Mouse (Mus musculus) kidney, adult 2 months (tissue): ENCODE data around the gene Lgi4. TPM values are rescaled to one million over a fixed set of nuclear protein-coding genes. Genes with fewer than 3 reads are reported as not detected.

Experiments
- DNase-seq: peaks from one replicate; pipeline ENCODE4 v3.0.0; 2021
- H3K27ac ChIP-seq: fragments of 200-500 bp; 2 replicates; pipeline ENCODE4 v1.5.1; 2012; ENCODE audit warnings: low read depth, low read length, control low read depth, inconsistent platforms; ENCODE audit not compliant: insufficient read depth
- H3K27me3 ChIP-seq: fragments of 200-500 bp; replicated peaks from 2 replicates; pipeline ENCODE4 v1.6.1; 2012; ENCODE audit warnings: mild to moderate bottlenecking, moderate library complexity, low read length, inconsistent platforms; ENCODE audit not compliant: control insufficient read depth, insufficient read depth
- H3K36me3 ChIP-seq: fragments of 200-500 bp; 2 replicates; pipeline ENCODE4 v1.6.1; 2012; ENCODE audit warnings: mild to moderate bottlenecking, moderate library complexity, low read length, inconsistent platforms; ENCODE audit not compliant: control insufficient read depth, insufficient read depth
- H3K4me1 ChIP-seq: fragments of 200-500 bp; 2 replicates; pipeline ENCODE4 v1.6.1; 2011; ENCODE audit warnings: low read length; ENCODE audit not compliant: control insufficient read depth, insufficient read depth
- H3K4me3 ChIP-seq: fragments of 200-500 bp; 2 replicates; pipeline ENCODE4 v1.5.1; 2011; ENCODE audit warnings: mild to moderate bottlenecking, low read depth, low read length, control low read depth; ENCODE audit not compliant: insufficient read depth
- CTCF ChIP-seq: fragments of 200-500 bp; conservative IDR thresholded peaks from 2 replicates; pipeline ENCODE4 v1.5.1; 2011; ENCODE audit warnings: low read depth, mild to moderate bottlenecking, control low read depth, low read length, moderate library complexity, mixed read lengths; ENCODE audit not compliant: insufficient read depth, insufficient read length
- POLR2A ChIP-seq: fragments of 200-500 bp; IDR thresholded peaks from one replicate; pipeline ENCODE4 v1.6.1; 2011; ENCODE audit warnings: low read depth, low read length, control low read depth
- WGBS: fragments of 180-500 bp; shearing (Covaris S2); methylation state at CpG from one replicate; pipeline ENCODE4 v1.1.7; 2018; 5-methylcytosine and 5-hydroxymethylcytosine counted together
- polyA plus RNA-seq: library from polyadenylated mRNA; depleted of rRNA; stranded (reverse); fragments of >200 nt; gene quantifications from 2 replicates; pipeline ENCODE4 v1.2.3, GENCODE M21; 2012

The Lgi4 gene
- polyA plus RNA-seq, 1 experiment, result 0.99 TPM

DNA sequence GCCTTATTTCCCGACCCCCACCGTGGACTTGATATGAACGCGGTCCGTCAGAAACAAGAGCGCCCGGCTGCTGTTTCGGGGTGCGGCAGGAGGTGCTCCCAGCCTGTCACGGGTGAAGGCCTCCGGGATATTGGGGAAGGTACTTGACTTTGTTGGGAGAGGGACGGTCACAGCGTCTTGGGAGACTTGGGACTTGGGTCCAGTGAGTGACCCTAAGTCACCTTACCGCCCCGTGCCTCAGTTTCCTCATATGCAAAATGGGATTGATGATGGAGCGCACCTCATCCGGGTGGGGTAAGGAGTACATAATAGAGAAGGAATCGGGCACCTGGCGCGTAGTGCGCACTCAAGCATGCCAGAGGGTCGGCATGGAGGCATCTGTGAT, 6.9 kb upstream of the Lgi4 start:
- H3K4me3 ChIP-seq, result no peak overlapping the region

DNA sequence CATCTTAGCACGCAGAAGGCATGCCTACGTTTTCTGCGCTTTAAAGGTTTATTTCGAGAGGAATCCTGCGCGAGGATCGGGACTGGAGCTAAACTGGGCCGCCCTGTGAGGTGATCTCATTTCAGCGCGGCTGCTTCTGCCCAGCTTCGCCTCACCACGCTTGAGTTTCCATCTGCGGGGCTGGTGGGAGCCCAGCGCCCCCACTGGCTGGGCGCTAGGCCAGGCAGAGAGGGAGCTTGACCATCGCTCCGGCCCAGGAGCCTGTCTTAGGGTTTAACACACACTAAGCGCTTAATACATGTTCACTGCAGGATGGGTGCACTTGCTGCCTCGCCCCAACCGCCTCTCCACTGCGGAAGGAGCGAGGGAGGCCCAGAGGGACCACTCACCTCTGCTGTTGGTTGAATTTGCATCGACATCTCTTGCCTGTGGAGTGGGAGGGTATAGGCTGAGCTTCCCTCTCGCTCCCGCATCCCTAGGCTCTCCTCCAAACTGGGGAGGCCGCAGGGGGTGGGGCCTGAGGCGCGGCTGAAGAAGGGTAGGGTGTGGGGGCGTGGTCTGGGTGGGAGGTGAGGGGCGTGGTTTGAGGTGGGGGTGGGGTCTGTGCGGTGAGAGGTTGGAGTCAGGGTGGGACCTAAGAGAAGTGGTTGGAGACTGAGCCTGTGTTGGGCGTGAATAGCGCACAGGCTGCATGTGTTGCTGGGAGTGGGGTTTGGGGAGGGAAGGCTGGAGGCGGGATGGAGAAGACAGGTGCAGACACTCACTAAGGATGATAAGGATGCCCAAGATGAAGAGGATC, 6.3 kb upstream of the Lgi4 start:
- Histone ChIP-seq H3K4me1 (no peaks in the 10 kb centered on the region), H3K36me3 (no peaks in the 10 kb centered on the region), H3K4me3 (no peak overlapping the region), H3K27ac (no peak overlapping the region), H3K27me3 (no peaks in the 10 kb centered on the region)
- 11% methylated on average over 34 of the region's 34 CpGs for WGBS
- TF ChIP-seq CTCF (no peak), POLR2A (no peak)
- no peak for DNase-seq

More for the DNA sequence above, 6.9 kb upstream of the Lgi4 start:
- no peak for DNase-seq
- H3K27ac ChIP-seq, result no peak overlapping the region
- no peaks in the 10 kb centered on the region for H3K36me3 ChIP-seq
- H3K4me1 ChIP-seq, result no peaks in the 10 kb centered on the region
- WGBS, result 13% methylated on average over 22 of the region's 22 CpGs
- TF ChIP-seq CTCF, result no peak
- no peak for TF ChIP-seq POLR2A
- no peaks in the 10 kb centered on the region for H3K27me3 ChIP-seq

DNA sequence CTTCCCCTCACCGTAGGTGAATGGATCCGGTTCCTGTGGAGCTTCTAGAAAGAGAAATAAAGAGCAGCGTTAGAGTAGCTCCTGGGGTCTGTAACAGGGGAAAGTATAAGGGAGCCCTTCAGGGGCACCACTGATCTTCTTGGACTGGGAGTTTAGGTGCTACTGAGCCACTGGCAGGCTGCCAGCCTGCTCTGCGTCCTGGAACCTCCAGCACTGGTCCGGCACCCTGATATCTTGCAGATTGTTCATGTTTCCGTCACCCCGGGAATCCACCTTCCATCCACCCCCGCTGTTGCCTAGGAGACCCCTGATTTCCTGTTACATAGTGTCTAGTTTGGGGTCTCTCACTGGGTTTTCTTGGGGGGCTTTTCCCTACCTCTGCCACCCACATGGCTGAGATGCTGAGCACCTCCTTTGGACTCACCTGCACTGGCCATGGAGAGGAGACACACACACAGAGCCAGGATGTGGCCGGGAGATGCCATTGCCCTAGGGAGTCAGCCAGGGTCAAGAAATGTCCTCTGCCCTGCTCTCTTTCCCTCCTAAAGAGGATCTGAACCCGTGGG, 5.2 kb upstream of the Lgi4 start:
- no peak overlapping the region for H3K4me3 ChIP-seq
- WGBS, result 41% methylated on average over 10 of the region's 10 CpGs
- no peak overlapping the region for H3K27ac ChIP-seq

DNA sequence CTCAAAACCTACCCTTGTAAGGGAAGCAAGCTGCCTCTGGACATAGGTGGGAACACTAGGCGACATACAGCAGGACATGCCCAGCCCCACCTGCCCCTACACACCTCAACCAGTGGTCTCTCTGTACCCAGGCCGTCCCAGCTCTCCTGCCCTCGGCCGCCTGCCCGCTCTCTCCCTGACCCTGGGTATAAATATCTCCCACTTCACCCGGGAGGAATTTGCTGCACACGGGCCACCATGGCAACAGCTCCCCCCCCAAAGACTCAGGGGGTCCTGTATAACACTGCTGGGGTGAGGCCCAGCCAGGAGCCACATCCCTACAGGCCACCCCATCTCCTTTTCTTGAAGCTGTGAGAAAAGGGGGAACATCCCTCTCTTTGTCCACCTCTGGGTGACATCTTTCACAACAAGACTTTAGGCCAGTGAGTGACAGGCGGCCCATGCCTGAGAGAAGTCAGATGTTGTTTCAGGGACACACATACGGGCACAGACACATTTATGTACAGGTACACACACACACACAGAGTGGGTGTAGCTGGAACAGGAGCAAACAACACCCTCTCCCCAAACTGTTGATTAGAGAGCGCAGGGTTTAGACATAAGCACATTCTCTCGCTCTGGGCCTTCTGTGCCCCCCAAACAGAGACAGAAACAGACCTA, 4.4 kb upstream of the Lgi4 start:
- Histone ChIP-seq H3K36me3 (no peaks in the 10 kb centered on the region), H3K4me3 (peak overlapping the region; percentile 35), H3K27me3 (no peaks in the 10 kb centered on the region), H3K27ac (peak overlapping the region; percentile 79), H3K4me1 (no peaks in the 10 kb centered on the region)
- WGBS, result 59% methylated on average over 11 of the region's 11 CpGs
- DNase-seq, result no peak
- no peak for TF ChIP-seq POLR2A
- no peak for TF ChIP-seq CTCF

More for the DNA sequence above, 5.2 kb upstream of the Lgi4 start:
- H3K36me3 ChIP-seq, result no peaks in the 10 kb centered on the region
- no peak for TF ChIP-seq POLR2A
- TF ChIP-seq CTCF, result no peak
- no peaks in the 10 kb centered on the region for H3K27me3 ChIP-seq
- H3K4me1 ChIP-seq, result no peaks in the 10 kb centered on the region
- DNase-seq, result no peak

DNA sequence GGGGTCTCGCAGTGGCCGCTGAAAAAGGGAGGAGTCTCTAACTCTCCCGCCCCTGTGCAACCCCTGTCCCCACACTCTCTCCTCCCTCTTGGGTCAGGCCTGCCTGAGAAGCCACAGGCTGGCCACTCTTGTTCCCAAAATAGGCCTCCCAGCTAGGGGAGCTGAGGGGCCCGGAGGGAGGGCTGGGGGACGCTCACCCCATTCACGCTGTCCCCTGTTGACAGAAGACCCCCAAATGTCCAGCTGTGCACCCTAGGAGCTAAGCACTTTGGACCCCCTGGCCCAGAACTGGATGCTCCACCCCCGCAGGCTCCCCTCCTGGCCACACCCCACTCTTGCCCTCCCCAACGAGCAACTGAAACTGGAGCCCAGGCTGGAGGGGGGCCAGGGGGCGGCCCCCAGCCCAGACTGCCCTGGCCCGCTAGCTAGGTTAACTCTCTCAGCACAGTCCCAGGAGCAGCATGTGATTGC, 3.8 kb upstream of the Lgi4 start:
- Histone ChIP-seq H3K36me3 (no peaks in the 10 kb centered on the region), H3K27ac (peak overlapping the region; percentile 17; the same call in 1 of the 2 replicates), H3K27me3 (no peaks in the 10 kb centered on the region), H3K4me3 (peak overlapping the region; percentile 35), H3K4me1 (no peaks in the 10 kb centered on the region)
- 20% methylated on average over 10 of the region's 10 CpGs for WGBS
- TF ChIP-seq POLR2A (no peak), CTCF (no peak)
- DNase-seq, result peak; percentile 75

DNA sequence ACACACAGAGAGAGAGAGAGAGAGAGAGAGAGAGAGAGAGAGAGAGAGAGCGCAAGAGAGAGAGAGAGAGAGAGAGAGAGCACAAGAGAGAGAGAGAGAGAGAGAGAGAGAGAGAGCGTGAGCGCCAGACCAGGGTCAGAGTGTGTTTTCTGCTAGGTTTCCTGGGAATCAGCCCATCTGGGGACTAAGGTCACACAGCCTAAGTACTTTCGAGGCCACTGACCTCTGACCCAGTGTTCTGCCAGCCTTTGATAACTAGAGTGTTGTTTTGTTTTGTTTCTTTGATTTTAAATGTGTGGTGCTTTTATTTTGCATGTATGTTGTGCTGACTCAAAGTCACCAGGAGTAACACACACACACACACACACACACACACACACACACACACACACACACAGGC, 3.3 kb upstream of the Lgi4 start:
- H3K27me3 ChIP-seq, result no peaks in the 10 kb centered on the region
- no peaks in the 10 kb centered on the region for H3K4me1 ChIP-seq
- H3K36me3 ChIP-seq, result no peaks in the 10 kb centered on the region
- H3K27ac ChIP-seq, result 0 out of 2 replicates have a peak overlapping the region, but pooled peaks have one; percentile 17
- no peak overlapping the region for H3K4me3 ChIP-seq
- no peak for TF ChIP-seq POLR2A
- no peak for TF ChIP-seq CTCF
- peak; percentile 64 for DNase-seq
- WGBS, result 33% methylated on average over 2 of the region's 4 CpGs

DNA sequence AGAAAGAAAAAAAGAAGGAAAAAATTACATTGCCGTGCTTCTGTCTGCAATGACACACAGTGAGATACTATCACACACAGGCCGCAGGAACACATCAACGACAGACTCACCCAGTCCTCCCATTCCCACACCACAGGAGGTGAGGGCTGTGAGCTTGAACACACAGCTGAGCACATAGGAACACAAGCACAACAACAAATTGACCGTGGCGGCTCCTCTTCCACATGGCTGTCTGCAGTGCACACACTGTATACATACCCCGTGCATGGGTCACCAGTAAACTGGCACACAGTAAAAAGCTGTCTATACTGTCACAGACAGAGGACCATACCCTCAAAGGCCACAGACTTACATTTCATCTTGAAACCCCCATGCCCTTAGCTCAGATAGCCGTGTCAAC, 2.7 kb upstream of the Lgi4 start:
- no peaks in the 10 kb centered on the region for H3K36me3 ChIP-seq
- 74% methylated on average over 7 of the region's 7 CpGs for WGBS
- no peak overlapping the region for H3K4me3 ChIP-seq
- TF ChIP-seq POLR2A, result no peak
- no peak for TF ChIP-seq CTCF
- no peak overlapping the region for H3K27ac ChIP-seq
- DNase-seq, result no peak
- H3K4me1 ChIP-seq, result no peaks in the 10 kb centered on the region
- no peaks in the 10 kb centered on the region for H3K27me3 ChIP-seq
